Mouse (Mus musculus) CH12.LX (cell line): ENCODE measurements at regions not wholly inside any gene's neighbourhood (a gene's known extent, or its start where the extent isn't known, plus 50 kb on each side); places are given as distances from the start of the nearest gene placed in this dataset.
A peak's percentile ranks its signal among the peaks of the same experiment; 100 is the strongest.

Experiments used
- DNase-seq: peaks from one replicate; pipeline ENCODE4 v3.0.0-alpha.2; 2013; ENCODE audit errors: extremely low read depth
- H3K27ac ChIP-seq: 2 replicates; pipeline ENCODE4 v1.5.1; 2012; ENCODE audit warnings: low read depth, mild to moderate bottlenecking, control low read depth, moderate library complexity; ENCODE audit not compliant: insufficient read depth
- H3K27me3 ChIP-seq: replicated peaks from 2 replicates; pipeline ENCODE3; 2012; ENCODE audit warnings: inconsistent platforms
- H3K36me3 ChIP-seq, 2 experiments: replicated peaks in 1 of 2; 2 replicates each; pipeline versions ENCODE3 to v1.6.1; 2012; ENCODE audit warnings: inconsistent platforms in 1 of 2, low read length in 1 of 2, mild to moderate bottlenecking in 1 of 2, mixed read lengths in 1 of 2, moderate library complexity in 1 of 2; ENCODE audit not compliant: control insufficient read depth in 1 of 2, insufficient read depth in 1 of 2
- H3K4me1 ChIP-seq, 2 experiments: 2 replicates each; pipeline ENCODE4 v1.6.1; 2012; ENCODE audit warnings: inconsistent platforms in 1 of 2, moderate library complexity in 1 of 2; ENCODE audit not compliant: insufficient read depth in 2 of 2, control insufficient read depth in 1 of 2
- H3K4me2 ChIP-seq: 2 replicates; pipeline ENCODE4 v1.6.1; 2012; ENCODE audit warnings: low read depth, mild to moderate bottlenecking, control low read depth; ENCODE audit not compliant: poor library complexity, insufficient read depth, severe bottlenecking
- H3K4me3 ChIP-seq, 3 experiments: fragments of 150-350 bp in 1 of 3; sonication (generic) in 1 of 3; replicated peaks in 1 of 3; 2 replicates each; pipeline versions ENCODE3 to v1.5.1; 2011 to 2012; ENCODE audit warnings: low read depth in 2 of 3, low read length in 2 of 3, mild to moderate bottlenecking in 2 of 3, moderate library complexity in 2 of 3, control low read depth in 1 of 3, improper control_type of control experiment in 1 of 3, inconsistent platforms in 1 of 3, mixed read lengths in 1 of 3; ENCODE audit not compliant: poor library complexity in 1 of 3
- H3K79me2 ChIP-seq: replicated peaks from 2 replicates; pipeline ENCODE4 v1.6.1; 2012; ENCODE audit warnings: mild to moderate bottlenecking, moderate library complexity; ENCODE audit not compliant: control insufficient read depth, poor library complexity, insufficient read depth, severe bottlenecking; ENCODE audit errors: extremely low read depth
- H3K9ac ChIP-seq: 2 replicates; pipeline ENCODE4 v1.6.1; 2012; ENCODE audit warnings: low read depth, mild to moderate bottlenecking, control low read depth, moderate library complexity; ENCODE audit not compliant: insufficient read depth
- H3K9me3 ChIP-seq: replicated peaks from 2 replicates; pipeline ENCODE3; 2012; ENCODE audit warnings: low read length, inconsistent platforms, mixed read lengths
- BHLHE40 ChIP-seq: IDR thresholded peaks from 2 replicates; pipeline ENCODE4 v1.6.1; 2011; ENCODE audit warnings: mild to moderate bottlenecking, low read depth, low read length, improper control_type of control experiment
- CHD1 ChIP-seq: IDR thresholded peaks from 2 replicates; pipeline ENCODE4 v1.6.1; 2012; ENCODE audit warnings: low read depth, low read length, improper control_type of control experiment, inconsistent platforms
- CHD2 ChIP-seq: IDR thresholded peaks from 2 replicates; pipeline ENCODE4 v1.6.1; 2011; ENCODE audit warnings: low read length, improper control_type of control experiment
- CTCF ChIP-seq, 2 experiments: IDR thresholded peaks in 1 of 2; conservative IDR thresholded peaks in 1 of 2; 2 replicates each; pipeline ENCODE4 v1.5.1; 2011 to 2012; ENCODE audit warnings: low read depth in 2 of 2, low read length in 2 of 2, improper control_type of control experiment in 1 of 2, inconsistent platforms in 1 of 2, mild to moderate bottlenecking in 1 of 2, moderate library complexity in 1 of 2
- E2F4 ChIP-seq: IDR thresholded peaks from 2 replicates; pipeline ENCODE4 v1.6.1; 2011; ENCODE audit warnings: low read depth, low read length, improper control_type of control experiment; ENCODE audit not compliant: insufficient replicate concordance
- EP300 ChIP-seq: IDR thresholded peaks from 2 replicates; pipeline ENCODE4 v1.6.1; 2011; ENCODE audit warnings: low read length, improper control_type of control experiment
- ETS1 ChIP-seq: conservative IDR thresholded peaks from 2 replicates; pipeline ENCODE4 v1.6.1; 2012; ENCODE audit warnings: low read depth, mild to moderate bottlenecking, inconsistent platforms, low read length, improper control_type of control experiment, moderate library complexity
- HCFC1 ChIP-seq: IDR thresholded peaks from 2 replicates; pipeline ENCODE4 v1.6.1; 2012; ENCODE audit warnings: low read depth, mild to moderate bottlenecking, inconsistent platforms, low read length, improper control_type of control experiment
- IRF4 ChIP-seq: IDR thresholded peaks from 2 replicates; pipeline ENCODE4 v1.6.1; 2014; ENCODE audit warnings: low read depth, mild to moderate bottlenecking, inconsistent platforms, low read length, improper control_type of control experiment
- JUN ChIP-seq: IDR thresholded peaks from 2 replicates; pipeline ENCODE4 v1.6.1; 2011; ENCODE audit warnings: low read depth, mild to moderate bottlenecking, low read length, improper control_type of control experiment, moderate library complexity; ENCODE audit not compliant: insufficient read depth
- JUND ChIP-seq: conservative IDR thresholded peaks from 2 replicates; pipeline ENCODE4 v1.6.1; 2011; ENCODE audit warnings: low read depth, low read length, improper control_type of control experiment
- KAT2A ChIP-seq: IDR thresholded peaks from 2 replicates; pipeline ENCODE4 v1.6.1; 2012; ENCODE audit warnings: low read length, improper control_type of control experiment, inconsistent platforms; ENCODE audit not compliant: insufficient replicate concordance
- MAX ChIP-seq: IDR thresholded peaks from 2 replicates; pipeline ENCODE4 v1.6.1; 2011; ENCODE audit warnings: low read length, improper control_type of control experiment
- MAZ ChIP-seq: IDR thresholded peaks from 2 replicates; pipeline ENCODE4 v1.6.1; 2012; ENCODE audit warnings: low read depth, mild to moderate bottlenecking, inconsistent platforms, low read length, improper control_type of control experiment, moderate library complexity
- MEF2A ChIP-seq: IDR thresholded peaks from 2 replicates; pipeline ENCODE4 v1.6.1; 2014; ENCODE audit warnings: low read depth, mild to moderate bottlenecking, inconsistent platforms, low read length, improper control_type of control experiment, borderline replicate concordance
- MXI1 ChIP-seq: IDR thresholded peaks from 2 replicates; pipeline ENCODE4 v1.6.1; 2011; ENCODE audit warnings: mild to moderate bottlenecking, low read depth, low read length, improper control_type of control experiment
- MYC ChIP-seq: IDR thresholded peaks from 2 replicates; pipeline ENCODE4 v1.6.1; 2011; ENCODE audit warnings: low read depth, mild to moderate bottlenecking, improper control_type of control experiment, low read length
- NRF1 ChIP-seq: IDR thresholded peaks from 2 replicates; pipeline ENCODE4 v1.6.1; 2014; ENCODE audit warnings: low read depth, mild to moderate bottlenecking, inconsistent platforms, low read length, improper control_type of control experiment, moderate library complexity
- PAX5 ChIP-seq: IDR thresholded peaks from 2 replicates; pipeline ENCODE4 v1.6.1; 2012; ENCODE audit warnings: low read length, inconsistent platforms, mixed read lengths
- POLR2A ChIP-seq: IDR thresholded peaks from 2 replicates; pipeline ENCODE4 v1.6.1; 2011; ENCODE audit warnings: low read depth, mild to moderate bottlenecking, improper control_type of control experiment, low read length
- RAD21 ChIP-seq: IDR thresholded peaks from 2 replicates; pipeline ENCODE4 v1.6.1; 2011; ENCODE audit warnings: low read depth, mild to moderate bottlenecking, low read length, improper control_type of control experiment, moderate library complexity
- RCOR1 ChIP-seq: conservative IDR thresholded peaks from 2 replicates; pipeline ENCODE4 v1.6.1; 2012; ENCODE audit warnings: low read depth, mild to moderate bottlenecking, inconsistent platforms, low read length, improper control_type of control experiment
- SIN3A ChIP-seq: IDR thresholded peaks from 2 replicates; pipeline ENCODE4 v1.6.1; 2012; ENCODE audit warnings: low read length, improper control_type of control experiment, inconsistent platforms
- SMC3 ChIP-seq: IDR thresholded peaks from 2 replicates; pipeline ENCODE4 v1.6.1; 2011; ENCODE audit warnings: low read depth, low read length, improper control_type of control experiment
- TBP ChIP-seq: conservative IDR thresholded peaks from 2 replicates; pipeline ENCODE4 v1.6.1; 2011; ENCODE audit warnings: low read depth, low read length, improper control_type of control experiment
- TCF12 ChIP-seq: IDR thresholded peaks from 2 replicates; pipeline ENCODE4 v1.6.1; 2014; ENCODE audit warnings: low read depth, mild to moderate bottlenecking, inconsistent platforms, low read length, improper control_type of control experiment
- UBTF ChIP-seq: IDR thresholded peaks from 2 replicates; pipeline ENCODE4 v1.6.1; 2012; ENCODE audit warnings: low read depth, mild to moderate bottlenecking, inconsistent platforms, low read length, improper control_type of control experiment, moderate library complexity
- USF1 ChIP-seq: IDR thresholded peaks from 2 replicates; pipeline ENCODE4 v1.6.1; 2014; ENCODE audit warnings: low read depth, mild to moderate bottlenecking, inconsistent platforms, low read length, improper control_type of control experiment
- USF2 ChIP-seq: conservative IDR thresholded peaks from 2 replicates; pipeline ENCODE4 v1.6.1; 2011; ENCODE audit warnings: low read depth, low read length, improper control_type of control experiment
- ZC3H11A ChIP-seq: IDR thresholded peaks from 2 replicates; pipeline ENCODE4 v1.6.1; 2012; ENCODE audit warnings: low read depth, mild to moderate bottlenecking, inconsistent platforms, low read length, improper control_type of control experiment
- ZMIZ1 ChIP-seq: IDR thresholded peaks from 2 replicates; pipeline ENCODE4 v1.6.1; 2012; ENCODE audit warnings: low read depth, mild to moderate bottlenecking, inconsistent platforms, low read length, improper control_type of control experiment
- ZNF384 ChIP-seq: IDR thresholded peaks from 2 replicates; pipeline ENCODE4 v1.6.1; 2012; ENCODE audit warnings: low read depth, low read length, improper control_type of control experiment, inconsistent platforms
- dilution Hi-C: fragments of 300-500 bp; cut with MboI; formaldehyde crosslinking; loops from 2 replicates; pipeline ENCODE4 v1.14.3; 2020; ENCODE audit warnings: low sequenced_read_pairs; ENCODE audit not compliant: extremely low pct_unique_long_range_greater_than_20kb, extremely low pct_ligation_motif_present
- in situ Hi-C: fragments of 300-500 bp; cut with MboI; formaldehyde crosslinking; loops from 3 replicates; pipeline ENCODE4 v1.14.3; 2019; ENCODE audit warnings: low sequenced_read_pairs, low pct_ligation_motif_present, low pct_unique_long_range_greater_than_20kb, mixed read lengths

- H3K4me3 ChIP-seq = no peak overlapping the region
- H3K9ac ChIP-seq = no peak overlapping the region
- peak overlapping the region; percentile 14; the same call in 1 of the 2 replicates for H3K4me2 ChIP-seq
- H3K79me2 ChIP-seq = no peaks in the 10 kb centered on the region
- peaks cover 16 to 37% of the 10 kb centered on the region in 2 experiments for H3K4me1 ChIP-seq
- dilution Hi-C loops (no loop called here), in situ Hi-C loops (no loop called here)
- no peaks in the 10 kb centered on the region for H3K9me3 ChIP-seq
- DNase-seq = peak; percentile 62
- no peaks in the 10 kb centered on the region for H3K36me3 ChIP-seq
- H3K27me3 ChIP-seq = no peaks in the 10 kb centered on the region
- H3K27ac ChIP-seq = no peak overlapping the region
- no peak for TF ChIP-seq CHD1
- no peak for TF ChIP-seq SMC3
- TF ChIP-seq HCFC1 = no peak
- TF ChIP-seq IRF4 = peak; percentile 63; the same call in 1 of the 2 replicates
- no peak for TF ChIP-seq ZNF384
- TF ChIP-seq MEF2A = peak; percentile 12; the same call in 1 of the 2 replicates
- TF ChIP-seq PAX5 = no peak
- no peak for TF ChIP-seq MAX
- TF ChIP-seq MAZ = no peak
- no peak for TF ChIP-seq USF2
- TF ChIP-seq UBTF = no peak
- TF ChIP-seq USF1 = no peak
- TF ChIP-seq ETS1 = peak; percentile 19; the same call in 1 of the 2 replicates
- no peak for TF ChIP-seq TBP
- TF ChIP-seq NRF1 = no peak
- no peak for TF ChIP-seq CHD2
- peak; percentile 31; the same call in 1 of the 2 replicates for TF ChIP-seq TCF12
- TF ChIP-seq CTCF (conservative IDR thresholded peaks at IDR 0.05 in 1 of 2, IDR thresholded peaks at IDR 0.05 in 1 of 2; ENCODE audit: low read depth in 2 of 2, low read length in 2 of 2) = no peak
- no peak for TF ChIP-seq KAT2A
- no peak for TF ChIP-seq BHLHE40
- no peak for TF ChIP-seq MYC
- peak; percentile 54; the same call in 1 of the 2 replicates for TF ChIP-seq SIN3A
- no peak for TF ChIP-seq JUN
- TF ChIP-seq ZC3H11A = no peak
- no peak for TF ChIP-seq RCOR1
- TF ChIP-seq ZMIZ1 = no peak
- TF ChIP-seq EP300 = peak; percentile 49
- no peak for TF ChIP-seq MXI1
- no peak for TF ChIP-seq RAD21
- TF ChIP-seq POLR2A = no peak
- no peak for TF ChIP-seq JUND
- TF ChIP-seq E2F4 = no peak
Observed at GRCm38 (mm10) chr13:101879561-101880081, 111.6 kb upstream of the Pik3r1 start.
